Mouse (Mus musculus) testis, postnatal 10 days (tissue): ENCODE data around the gene Zfyve27.

Experiments
- DNase-seq: peaks from one replicate; pipeline ENCODE4 v3.0.0; 2021; ENCODE audit warnings: low spot score

Zfyve27 gene

GRCm38 (mm10) chr19:42163764-42164163 is at the start of gene Zfyve27:
TSS of gene Zfyve27 (plus strand) at chr19:42163951.
- no peak for DNase-seq

DNA sequence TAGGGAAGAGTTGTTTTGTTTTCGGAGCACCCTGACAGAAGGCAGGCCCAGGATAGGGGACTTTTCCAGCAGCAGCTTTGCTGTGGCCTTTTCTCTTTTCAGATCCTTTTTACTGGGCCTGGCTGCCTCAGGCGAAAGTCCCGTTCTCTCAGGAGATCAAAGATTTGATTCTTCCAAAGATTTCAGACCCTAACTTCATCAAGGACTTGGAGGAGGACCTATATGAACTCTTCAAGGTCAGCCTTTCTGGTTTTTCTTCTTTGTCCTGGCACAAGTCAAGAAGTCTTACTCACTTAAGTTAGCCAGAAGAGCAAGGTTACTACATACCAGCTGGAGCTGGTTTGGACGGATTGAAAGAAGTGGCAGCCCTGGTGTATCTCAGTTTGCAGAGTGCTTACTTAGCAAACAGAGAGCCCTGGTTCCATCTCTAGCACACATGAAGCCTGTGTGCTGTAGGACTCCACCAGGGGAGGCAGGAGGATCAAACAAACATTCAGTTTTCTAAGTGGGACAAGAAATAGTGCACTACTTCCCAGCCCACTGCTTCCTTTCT is 47.9 kb upstream of the Zfyve27 start:
- DNase-seq, result no peak

- no peak for DNase-seq
Observed at GRCm38 (mm10) chr19:42118142-42118541, 45.6 kb upstream of the Zfyve27 start.

DNA sequence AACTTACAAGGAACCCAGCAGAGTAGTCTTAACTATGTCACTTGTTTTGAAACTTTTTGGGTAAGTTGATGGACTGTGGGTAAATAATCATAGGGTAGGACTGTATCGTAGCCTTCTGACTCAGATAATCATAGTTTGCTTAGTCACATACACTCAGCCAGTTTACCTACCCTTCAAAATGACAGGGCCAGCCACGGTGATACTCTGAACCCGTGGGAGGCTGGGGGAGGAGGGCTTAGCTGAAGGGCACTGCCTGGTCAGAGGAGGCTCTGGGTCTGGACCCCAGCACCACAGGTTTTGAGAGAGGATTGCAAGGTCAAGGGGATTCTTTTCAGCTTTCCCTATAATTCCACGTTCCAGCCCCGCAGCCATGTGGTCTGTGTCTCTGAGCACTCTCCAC is 45.2 kb upstream of the Zfyve27 start:
- DNase-seq, result no peak

- no peak for DNase-seq
Observed at GRCm38 (mm10) chr19:42120451-42120850, 43.3 kb upstream of the Zfyve27 start.

GRCm38 (mm10) chr19:42124684-42125083 is 39.1 kb upstream of the Zfyve27 start:
- no peak for DNase-seq

- no peak for DNase-seq
Observed at GRCm38 (mm10) chr19:42125501-42126218, 38.1 kb upstream of the Zfyve27 start.

DNA sequence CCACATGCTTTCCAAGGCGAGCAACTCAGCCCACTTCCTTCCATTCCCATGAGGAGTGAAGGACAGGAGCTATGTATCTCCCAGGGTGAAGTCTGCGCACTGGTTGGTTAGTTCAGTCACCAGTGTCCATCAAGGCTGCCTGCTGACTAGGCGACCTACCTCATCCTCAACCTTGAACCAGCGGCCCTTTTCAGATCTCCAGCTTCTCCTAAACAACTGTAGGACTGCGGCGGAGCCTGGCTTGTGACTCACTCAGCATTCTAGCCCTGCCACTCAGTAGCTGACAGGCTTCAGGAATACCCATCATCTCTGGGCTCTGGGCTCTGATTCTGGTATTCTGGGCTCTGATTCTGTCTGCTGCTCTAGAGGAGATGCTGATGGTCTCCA is 37.5 kb upstream of the Zfyve27 start:
- DNase-seq, result no peak

DNA sequence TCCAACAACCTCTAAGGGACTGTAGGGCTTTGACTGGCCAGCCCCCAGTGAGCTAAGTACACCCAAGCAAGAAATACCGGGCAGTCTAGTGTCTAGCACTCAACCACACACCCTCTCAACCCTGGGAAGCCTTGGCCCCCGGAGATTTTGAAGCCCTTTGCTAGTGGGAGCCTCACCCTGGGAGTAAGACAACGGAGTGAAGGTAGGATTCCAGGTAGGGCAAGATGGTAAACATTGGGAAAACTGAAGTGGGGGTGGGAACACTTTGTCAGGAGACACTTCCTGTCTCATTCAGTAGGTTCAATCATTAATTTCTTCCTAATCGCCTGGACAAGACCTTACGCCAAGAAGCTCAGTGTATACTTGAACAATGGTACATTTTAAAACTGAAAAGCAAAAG is 36.7 kb upstream of the Zfyve27 start:
- DNase-seq, result no peak

- no peak for DNase-seq
Observed at GRCm38 (mm10) chr19:42128052-42128740, 35.6 kb upstream of the Zfyve27 start.

GRCm38 (mm10) chr19:42128787-42129508 is 34.8 kb upstream of the Zfyve27 start, which contains the start of gene Avpi1:
TSS of gene Avpi1 (minus strand) at chr19:42129059.
- DNase-seq, result peak; percentile 97

GRCm38 (mm10) chr19:42129509-42130293 is 34.0 kb upstream of the Zfyve27 start:
- no peak for DNase-seq

DNA sequence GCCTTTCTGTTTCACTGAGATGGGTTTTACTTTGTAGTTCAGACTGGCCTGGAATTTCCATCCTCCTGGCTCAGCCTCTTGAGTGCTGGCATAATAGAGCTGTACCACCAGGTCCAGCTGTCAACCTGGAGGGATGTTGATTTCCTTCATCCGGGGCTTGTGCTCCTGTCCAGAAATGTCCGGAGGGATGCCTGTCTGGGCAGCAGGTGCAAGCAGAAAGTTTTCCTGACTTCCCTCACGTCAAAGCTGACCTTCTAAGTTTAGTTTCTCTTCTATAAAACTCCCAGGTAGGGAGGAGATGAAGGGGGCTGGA is 33.5 kb upstream of the Zfyve27 start:
- DNase-seq, result no peak

DNA sequence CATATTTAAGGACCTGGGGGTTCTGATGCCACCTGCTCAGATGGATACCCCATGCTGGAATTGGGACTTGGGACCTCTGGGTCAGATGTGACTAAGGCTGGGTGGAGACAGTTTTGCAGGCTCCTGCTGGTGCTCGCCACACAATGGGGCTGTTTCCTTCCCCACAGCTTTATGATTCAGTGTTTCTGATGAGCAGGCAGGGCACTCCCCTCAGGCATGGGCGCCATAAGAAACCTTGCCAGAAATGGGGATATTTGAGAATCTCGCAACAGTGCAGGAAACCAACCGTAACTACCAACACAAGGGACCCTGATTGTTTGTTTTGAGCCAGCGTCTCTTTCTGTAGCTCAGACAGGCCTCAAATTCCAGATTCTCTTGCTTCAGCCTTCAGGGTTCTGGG is 32.6 kb upstream of the Zfyve27 start:
- no peak for DNase-seq

GRCm38 (mm10) chr19:42135070-42135469 is 28.7 kb upstream of the Zfyve27 start:
- DNase-seq, result no peak

- DNase-seq, result no peak
Observed at GRCm38 (mm10) chr19:42136126-42136525, 27.6 kb upstream of the Zfyve27 start.

GRCm38 (mm10) chr19:42137167-42137672 is 26.5 kb upstream of the Zfyve27 start:
- no peak for DNase-seq

- DNase-seq, result no peak
Observed at GRCm38 (mm10) chr19:42138517-42139285, 25.1 kb upstream of the Zfyve27 start.

GRCm38 (mm10) chr19:42139724-42140517 is 23.8 kb upstream of the Zfyve27 start:
- no peak for DNase-seq

- no peak for DNase-seq
Observed at GRCm38 (mm10) chr19:42141998-42142397, 21.8 kb upstream of the Zfyve27 start.
